Mouse (Mus musculus) forebrain, embryonic 10.5 days (tissue): ENCODE measurements at regions not wholly inside any gene's neighbourhood (a gene's known extent, or its start where the extent isn't known, plus 50 kb on each side); places are given as distances from the start of the nearest gene placed in this dataset.
"Not testable (repeated sequence)": the region's sequence is repeated elsewhere in the genome, so short reads cannot be mapped to it uniquely, and the experiment has no call there.

Source experiments
- DNase-seq: peaks from one replicate; pipeline ENCODE4 v3.0.0-alpha.2; 2017; ENCODE audit warnings: low spot score; ENCODE audit errors: extremely low spot score
- H3K27ac ChIP-seq: fragments of 300-500 bp; sonication (generic); 2 replicates; pipeline ENCODE4 v1.5.1; 2016; ENCODE audit warnings: mild to moderate bottlenecking
- H3K27me3 ChIP-seq: fragments of 300-500 bp; sonication (generic); 2 replicates; pipeline ENCODE4 v1.6.1; 2016; ENCODE audit warnings: mild to moderate bottlenecking; ENCODE audit not compliant: poor library complexity, severe bottlenecking
- H3K36me3 ChIP-seq: fragments of 300-500 bp; sonication (generic); replicated peaks from 2 replicates; pipeline ENCODE4 v1.6.1; 2016; ENCODE audit warnings: mild to moderate bottlenecking, moderate library complexity
- H3K4me1 ChIP-seq: fragments of 300-500 bp; sonication (generic); 2 replicates; pipeline ENCODE4 v1.6.1; 2016
- H3K4me3 ChIP-seq: fragments of 300-500 bp; sonication (generic); 2 replicates; pipeline ENCODE4 v1.5.1; 2016; ENCODE audit warnings: mild to moderate bottlenecking, moderate library complexity
- H3K9me3 ChIP-seq: fragments of 300-500 bp; sonication (generic); 2 replicates; pipeline ENCODE4 v1.6.1; 2016; ENCODE audit warnings: mild to moderate bottlenecking, moderate library complexity
- WGBS: fragments of 180-500 bp; shearing (Covaris S2); methylation state at CpG from one replicate; pipeline ENCODE4 v1.1.7; 2016; 5-methylcytosine and 5-hydroxymethylcytosine counted together

GRCm38 (mm10) chr4:53246083-53246747 is 86.5 kb upstream of the Abca1 start:
- no peak overlapping the region for H3K4me3 ChIP-seq
- no peak for DNase-seq
- no peaks in the 10 kb centered on the region for H3K9me3 ChIP-seq
- no peaks in the 10 kb centered on the region for H3K4me1 ChIP-seq
- H3K27ac ChIP-seq, result no peak overlapping the region
- 92% methylated on average over 15 of the region's 15 CpGs for WGBS
- H3K27me3 ChIP-seq, result no peaks in the 10 kb centered on the region
- H3K36me3 ChIP-seq, result no peaks in the 10 kb centered on the region

- Histone ChIP-seq H3K4me1 (no peaks in the 10 kb centered on the region), H3K27ac (no peak overlapping the region), H3K9me3 (no peaks in the 10 kb centered on the region), H3K27me3 (no peaks in the 10 kb centered on the region), H3K4me3 (no peak overlapping the region), H3K36me3 (no peaks in the 10 kb centered on the region)
- no peak for DNase-seq
- WGBS, result 97% methylated on average over 4 of the region's 4 CpGs
Observed at GRCm38 (mm10) chr4:53245553-53245952, 85.9 kb upstream of the Abca1 start.

- not testable (repeated sequence) for H3K4me3 ChIP-seq, H3K27ac ChIP-seq, H3K4me1 ChIP-seq, H3K36me3 ChIP-seq, H3K9me3 ChIP-seq, H3K27me3 ChIP-seq, DNase-seq
- 95% methylated on average over 8 of the region's 8 CpGs for WGBS
Observed at GRCm38 (mm10) chr4:53243473-53243872, 83.8 kb upstream of the Abca1 start.

GRCm38 (mm10) chr4:53239856-53240255 is 80.2 kb upstream of the Abca1 start:
- DNase-seq, result no peak
- H3K27me3 ChIP-seq, result no peaks in the 10 kb centered on the region
- H3K36me3 ChIP-seq, result no peaks in the 10 kb centered on the region
- no peaks in the 10 kb centered on the region for H3K9me3 ChIP-seq
- no peak overlapping the region for H3K4me3 ChIP-seq
- no peak overlapping the region for H3K27ac ChIP-seq
- 89% methylated on average over 5 of the region's 5 CpGs for WGBS
- H3K4me1 ChIP-seq, result peaks cover 18% of the 10 kb centered on the region

GRCm38 (mm10) chr4:53238314-53239259 is 78.9 kb upstream of the Abca1 start:
- H3K27ac ChIP-seq, result 0 out of 2 replicates have a peak overlapping the region, but pooled peaks have one; percentile 25
- WGBS, result 79% methylated on average over 14 of the region's 14 CpGs

GRCm38 (mm10) chr4:53235870-53236269 is 76.2 kb upstream of the Abca1 start:
- no peak for DNase-seq
- Histone ChIP-seq H3K27me3 (no peaks in the 10 kb centered on the region), H3K4me1 (peaks cover 22% of the 10 kb centered on the region), H3K27ac (no peak overlapping the region), H3K9me3 (no peaks in the 10 kb centered on the region), H3K4me3 (no peak overlapping the region), H3K36me3 (no peaks in the 10 kb centered on the region)
- WGBS, result 58% methylated on average over 2 of the region's 2 CpGs

More at GRCm38 (mm10) chr4:53238314-53239259, 78.9 kb upstream of the Abca1 start:
- no peak for DNase-seq
- H3K4me3 ChIP-seq, result no peak overlapping the region
- no peaks in the 10 kb centered on the region for H3K27me3 ChIP-seq
- H3K9me3 ChIP-seq, result no peaks in the 10 kb centered on the region
- H3K36me3 ChIP-seq, result no peaks in the 10 kb centered on the region
- peaks cover 18% of the 10 kb centered on the region for H3K4me1 ChIP-seq

- no peak for DNase-seq
- no peak overlapping the region for H3K4me3 ChIP-seq
- no peaks in the 10 kb centered on the region for H3K27me3 ChIP-seq
- H3K36me3 ChIP-seq, result no peaks in the 10 kb centered on the region
- no peaks in the 10 kb centered on the region for H3K9me3 ChIP-seq
- H3K27ac ChIP-seq, result no peak overlapping the region
- 76% methylated on average over 3 of the region's 3 CpGs for WGBS
- H3K4me1 ChIP-seq, result peaks cover 29% of the 10 kb centered on the region
Observed at GRCm38 (mm10) chr4:53232436-53232835, 72.7 kb upstream of the Abca1 start.

GRCm38 (mm10) chr4:53231867-53232266 is 72.2 kb upstream of the Abca1 start:
- H3K9me3 ChIP-seq, result no peaks in the 10 kb centered on the region
- WGBS, result 50% methylated on average over 4 of the region's 4 CpGs
- no peak overlapping the region for H3K27ac ChIP-seq
- H3K27me3 ChIP-seq, result no peaks in the 10 kb centered on the region
- H3K36me3 ChIP-seq, result no peaks in the 10 kb centered on the region
- H3K4me1 ChIP-seq, result peaks cover 31% of the 10 kb centered on the region
- no peak overlapping the region for H3K4me3 ChIP-seq
- no peak for DNase-seq

- H3K4me1 ChIP-seq, result peaks cover 30% of the 10 kb centered on the region
- DNase-seq, result no peak
- H3K36me3 ChIP-seq, result no peaks in the 10 kb centered on the region
- H3K4me3 ChIP-seq, result no peak overlapping the region
- H3K27me3 ChIP-seq, result no peaks in the 10 kb centered on the region
- 84% methylated on average over 2 of the region's 2 CpGs for WGBS
- H3K9me3 ChIP-seq, result no peaks in the 10 kb centered on the region
- no peak overlapping the region for H3K27ac ChIP-seq
Observed at GRCm38 (mm10) chr4:53231046-53231445, 71.4 kb upstream of the Abca1 start.

GRCm38 (mm10) chr4:53228444-53228843 is 68.7 kb upstream of the Abca1 start:
- 69% methylated on average over 4 of the region's 4 CpGs for WGBS

GRCm38 (mm10) chr4:53227771-53228170 is 68.1 kb upstream of the Abca1 start:
- Histone ChIP-seq H3K27me3 (no peaks in the 10 kb centered on the region), H3K9me3 (no peaks in the 10 kb centered on the region), H3K36me3 (no peaks in the 10 kb centered on the region), H3K4me3 (no peak overlapping the region), H3K4me1 (peaks cover 21% of the 10 kb centered on the region), H3K27ac (no peak overlapping the region)
- DNase-seq, result no peak
- WGBS, result 27% methylated on average over 8 of the region's 8 CpGs

More at GRCm38 (mm10) chr4:53228444-53228843, 68.7 kb upstream of the Abca1 start:
- H3K27ac ChIP-seq, result no peak overlapping the region
- no peaks in the 10 kb centered on the region for H3K27me3 ChIP-seq
- H3K4me3 ChIP-seq, result no peak overlapping the region
- no peaks in the 10 kb centered on the region for H3K36me3 ChIP-seq
- DNase-seq, result no peak
- H3K4me1 ChIP-seq, result peaks cover 21% of the 10 kb centered on the region
- H3K9me3 ChIP-seq, result no peaks in the 10 kb centered on the region

- no peaks in the 10 kb centered on the region for H3K36me3 ChIP-seq
- DNase-seq, result no peak
- no peaks in the 10 kb centered on the region for H3K9me3 ChIP-seq
- WGBS, result 81% methylated on average over 1 of the region's 1 CpGs
- peaks cover 20% of the 10 kb centered on the region for H3K4me1 ChIP-seq
- no peaks in the 10 kb centered on the region for H3K27me3 ChIP-seq
- no peak overlapping the region for H3K27ac ChIP-seq
- no peak overlapping the region for H3K4me3 ChIP-seq
Observed at GRCm38 (mm10) chr4:53227071-53227470, 67.4 kb upstream of the Abca1 start.

GRCm38 (mm10) chr4:53226376-53226775 is 66.7 kb upstream of the Abca1 start:
- Histone ChIP-seq H3K4me3 (no peak overlapping the region), H3K9me3 (no peaks in the 10 kb centered on the region), H3K36me3 (no peaks in the 10 kb centered on the region), H3K27ac (no peak overlapping the region), H3K4me1 (peaks cover 21% of the 10 kb centered on the region), H3K27me3 (no peaks in the 10 kb centered on the region)
- DNase-seq, result no peak
- 88% methylated on average over 3 of the region's 3 CpGs for WGBS
